Mouse (Mus musculus) forebrain, embryonic 16.5 days (tissue): ENCODE measurements around the gene Gm9048. TPM values are rescaled to one million over a fixed set of nuclear protein-coding genes. Genes with fewer than 3 reads are reported as not detected.

Source experiments
- polyA plus RNA-seq: library from polyadenylated mRNA; unstranded; fragments of >200 nt; fragmentation: Nextera tagmentation; extraction: Ambion mirVana; gene quantifications from 2 replicates; pipeline ENCODE4 v1.2.1, GENCODE M21; 2015

The Gm9048 gene
- polyA plus RNA-seq, 1 experiment from 2014 or later, result not detected

Other genes starting within 250 kb of the Gm9048 start
- 32.7 and 36.8 TPM in 2 replicates for gene Mdm1, start 206.9 kb downstream of the Gm9048 start, polyA plus RNA-seq
- not detected in 2 replicates for gene Il22, start 143.7 kb downstream of the Gm9048 start, polyA plus RNA-seq
- gene Gm32717, start 107.9 kb downstream of the Gm9048 start, polyA plus RNA-seq, result 0.25 and 0.27 TPM in 2 replicates
- 0.25 and 0.27 TPM in 2 replicates for gene Gm32802, start 90.0 kb downstream of the Gm9048 start, polyA plus RNA-seq
- gene Iltifb, start 53.6 kb downstream of the Gm9048 start, polyA plus RNA-seq, result not detected in 2 replicates
- not detected in 2 replicates for gene Gm9040, start 21.7 kb downstream of the Gm9048 start, polyA plus RNA-seq
- gene Gm9044, start 16.3 kb downstream of the Gm9048 start, polyA plus RNA-seq, result not detected in 2 replicates
- gene Gm9045, start 10.8 kb downstream of the Gm9048 start, polyA plus RNA-seq, result not detected in 2 replicates
- gene Gm9046, start 5.4 kb downstream of the Gm9048 start, polyA plus RNA-seq, result not detected in 2 replicates
- gene Gm9049, start 5.4 kb upstream of the Gm9048 start, polyA plus RNA-seq, result not detected in 2 replicates
- not detected in 2 replicates for gene Ifng, start 92.4 kb upstream of the Gm9048 start, polyA plus RNA-seq